Mouse (Mus musculus) megakaryocyte progenitor cell, adult 5-6 weeks (primary cell): Measurements from ENCODE around the gene Hist1h3f. TPM values are rescaled to one million over a fixed set of nuclear protein-coding genes. Genes with fewer than 3 reads are reported as not detected.
A peak's percentile ranks its signal among the peaks of the same experiment; 100 is the strongest.
"Not testable (repeated sequence)": the region's sequence is repeated elsewhere in the genome, so short reads cannot be mapped to it uniquely, and the experiment has no call there.

Source experiments
- ATAC-seq: replicated peaks from 2 replicates; pipeline ENCODE4 v1.8.0; 2016; ENCODE audit warnings: mild to moderate bottlenecking, moderate TSS enrichment, inconsistent platforms; ENCODE audit not compliant: poor library complexity
- total RNA-seq, 2 experiments: library from RNA; stranded (forward) in 1 of 2; stranded (reverse) in 1 of 2; fragments of 157-497, 149-512 nt in 1 of 2; fragments of 200-1000 nt in 1 of 2; gene quantifications; 2 replicates each; pipeline versions ENCODE4 v1.2.3 to v1.2.4; 2015 to 2017

Hist1h3f gene
- total RNA-seq, 2 experiments from 2014 or later = 44.7 to 176 TPM

DNA sequence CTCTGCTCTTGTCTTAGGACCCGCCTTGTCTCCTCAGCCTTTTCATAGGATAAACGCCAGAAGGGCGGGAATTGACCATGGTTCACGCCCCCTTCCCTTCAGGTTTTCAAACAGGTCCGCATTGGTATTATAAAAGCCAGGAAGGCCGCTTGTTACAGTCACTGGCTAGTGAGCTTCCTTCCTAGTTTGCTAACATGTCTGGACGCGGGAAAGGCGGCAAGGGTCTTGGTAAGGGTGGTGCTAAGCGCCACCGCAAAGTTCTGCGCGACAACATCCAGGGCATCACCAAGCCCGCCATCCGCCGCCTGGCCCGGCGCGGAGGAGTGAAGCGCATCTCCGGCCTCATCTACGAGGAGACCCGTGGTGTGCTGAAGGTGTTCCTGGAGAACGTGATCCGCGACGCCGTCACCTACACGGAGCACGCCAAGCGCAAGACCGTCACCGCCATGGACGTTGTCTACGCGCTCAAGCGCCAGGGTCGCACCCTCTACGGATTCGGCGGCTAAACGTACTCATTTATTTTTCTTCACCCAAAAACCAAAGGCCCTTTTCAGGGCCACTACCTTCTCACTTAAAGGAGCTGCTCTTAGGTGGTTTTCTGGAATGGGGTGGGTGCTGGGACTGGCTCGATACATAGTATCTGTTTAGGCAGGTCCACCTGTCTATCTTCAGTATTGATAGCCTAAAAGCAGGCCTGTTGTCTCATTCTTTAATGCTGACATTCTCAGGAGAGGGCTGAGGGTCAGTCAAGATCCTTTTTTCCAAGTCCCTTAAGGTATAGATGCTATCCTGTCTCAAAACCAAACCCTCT lies 37.8 kb downstream of the Hist1h3f start, which contains the start of gene Hist1h4d:
TSS of gene Hist1h4d (plus strand) at position 191 of the 811 bp plus-strand sequence.
- peak; percentile 69 for ATAC-seq

DNA sequence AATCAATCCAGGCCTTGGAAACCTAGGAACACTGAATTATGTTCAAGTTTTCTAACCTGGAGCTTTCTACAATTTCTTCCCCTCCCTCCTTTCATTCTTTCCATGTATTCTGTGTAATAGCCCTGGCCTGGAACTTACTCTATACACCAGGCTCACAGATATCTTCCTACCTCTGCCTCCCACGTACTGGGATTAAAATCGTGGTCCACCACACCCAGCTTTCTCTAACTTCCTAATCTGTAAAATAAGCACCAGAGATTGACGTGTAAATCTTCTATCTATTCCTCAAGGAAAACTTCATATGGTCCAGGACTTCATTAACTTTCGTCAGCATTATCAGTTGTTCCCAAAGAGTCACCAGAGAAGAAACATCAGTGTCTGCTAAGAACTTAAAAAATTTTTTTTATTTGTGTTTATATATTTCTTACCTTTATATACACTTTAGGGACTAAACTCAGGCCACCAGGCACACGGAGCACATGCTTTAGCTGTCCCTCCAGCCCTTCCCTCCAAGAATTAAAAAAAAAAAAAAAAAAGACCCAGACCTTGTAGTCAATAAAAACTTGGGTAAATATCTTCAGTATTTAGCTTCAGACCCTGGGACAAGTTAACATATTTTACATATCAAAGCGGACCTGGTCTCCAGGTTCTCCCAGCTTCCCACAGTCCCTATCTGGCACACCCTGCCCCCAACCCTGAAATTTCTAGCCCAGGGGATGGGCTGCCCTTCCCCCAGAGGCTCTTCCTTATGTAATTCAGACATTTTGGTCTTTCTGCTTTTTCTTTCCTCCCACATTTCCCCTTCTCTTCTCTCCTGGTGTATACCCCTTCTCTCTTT lies 38.6 kb downstream of the Hist1h3f start:
- peak; percentile 2 for ATAC-seq

DNA sequence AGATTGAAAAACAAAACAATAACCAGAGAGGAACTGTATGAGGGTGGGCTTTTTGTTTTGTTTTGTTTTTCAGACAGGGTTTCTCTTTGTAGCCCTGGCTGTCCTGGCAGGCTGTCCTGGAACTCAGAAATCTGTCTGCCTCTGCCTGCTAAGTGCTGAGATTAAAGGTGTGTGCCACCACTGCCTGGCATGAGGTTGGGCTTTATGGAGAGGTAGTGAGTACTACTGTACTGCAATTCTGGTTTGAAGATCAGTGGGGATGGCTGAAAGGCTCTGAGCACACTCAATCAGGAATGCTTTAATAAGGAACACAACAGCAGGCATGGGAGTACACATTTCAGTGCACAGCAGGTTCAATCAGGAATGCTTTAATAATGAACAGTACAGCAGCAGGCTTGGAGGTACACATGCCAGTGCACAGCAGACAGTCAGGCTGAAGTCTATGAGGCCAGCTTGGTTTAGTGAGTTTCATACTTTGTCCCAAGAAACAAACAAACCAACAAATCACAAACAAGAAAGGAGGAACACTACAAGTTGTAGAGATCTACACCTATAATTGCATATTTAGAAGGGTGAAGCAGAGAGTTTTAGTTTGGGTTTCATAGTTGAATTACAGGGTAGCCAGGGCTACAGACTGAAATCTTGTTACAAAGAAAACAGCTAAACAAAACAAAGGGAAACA lies 39.7 kb downstream of the Hist1h3f start:
- ATAC-seq = no peak

- ATAC-seq = no peak
Measured at GRCm38 (mm10) chr13:23584331-23584730, 40.5 kb downstream of the Hist1h3f start.

DNA sequence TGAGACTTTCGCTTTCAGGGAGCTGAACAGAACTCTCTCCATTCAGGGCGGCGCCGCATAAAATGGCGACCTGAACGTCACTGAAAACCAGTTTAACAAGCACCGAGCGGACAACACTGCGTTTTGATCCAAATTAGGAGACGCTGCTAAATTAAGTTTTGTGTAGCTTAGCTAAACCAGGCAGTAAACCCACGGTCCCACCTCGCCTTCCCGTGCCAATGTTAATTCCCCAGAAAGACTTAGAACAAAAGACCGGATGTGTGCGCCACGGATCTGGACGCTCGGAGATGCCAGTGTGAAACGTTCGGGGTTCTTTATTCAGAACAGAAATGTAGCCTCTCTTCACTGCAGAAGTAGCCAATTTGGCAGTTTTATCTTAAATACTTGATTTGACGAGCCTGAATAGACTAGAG lies 41.2 kb downstream of the Hist1h3f start:
- ATAC-seq = peak; percentile 17

DNA sequence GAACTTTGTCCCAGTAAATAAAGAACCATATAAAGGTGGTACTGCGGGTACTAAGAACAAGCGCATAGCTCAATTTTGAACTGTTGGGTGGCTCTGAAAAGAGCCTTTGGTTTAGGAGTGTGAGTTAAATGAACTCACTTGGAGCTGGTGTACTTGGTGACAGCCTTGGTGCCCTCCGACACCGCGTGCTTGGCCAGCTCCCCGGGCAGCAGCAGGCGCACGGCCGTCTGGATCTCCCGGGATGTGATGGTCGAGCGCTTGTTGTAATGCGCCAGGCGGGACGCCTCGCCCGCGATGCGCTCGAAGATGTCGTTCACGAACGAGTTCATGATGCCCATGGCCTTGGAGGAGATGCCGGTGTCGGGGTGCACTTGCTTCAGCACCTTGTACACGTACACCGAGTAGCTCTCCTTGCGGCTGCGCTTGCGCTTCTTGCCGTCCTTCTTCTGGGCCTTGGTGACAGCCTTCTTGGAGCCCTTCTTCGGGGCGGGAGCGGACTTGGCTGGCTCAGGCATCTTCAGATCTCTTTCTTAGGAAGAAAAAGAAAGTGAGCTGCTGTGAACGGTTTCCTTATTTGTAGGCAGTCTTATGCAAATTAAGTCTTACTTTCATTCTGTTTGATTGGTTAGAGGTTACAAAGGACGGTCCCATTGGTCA lies 41.7 kb downstream of the Hist1h3f start:
- peak; percentile 63 for ATAC-seq

DNA sequence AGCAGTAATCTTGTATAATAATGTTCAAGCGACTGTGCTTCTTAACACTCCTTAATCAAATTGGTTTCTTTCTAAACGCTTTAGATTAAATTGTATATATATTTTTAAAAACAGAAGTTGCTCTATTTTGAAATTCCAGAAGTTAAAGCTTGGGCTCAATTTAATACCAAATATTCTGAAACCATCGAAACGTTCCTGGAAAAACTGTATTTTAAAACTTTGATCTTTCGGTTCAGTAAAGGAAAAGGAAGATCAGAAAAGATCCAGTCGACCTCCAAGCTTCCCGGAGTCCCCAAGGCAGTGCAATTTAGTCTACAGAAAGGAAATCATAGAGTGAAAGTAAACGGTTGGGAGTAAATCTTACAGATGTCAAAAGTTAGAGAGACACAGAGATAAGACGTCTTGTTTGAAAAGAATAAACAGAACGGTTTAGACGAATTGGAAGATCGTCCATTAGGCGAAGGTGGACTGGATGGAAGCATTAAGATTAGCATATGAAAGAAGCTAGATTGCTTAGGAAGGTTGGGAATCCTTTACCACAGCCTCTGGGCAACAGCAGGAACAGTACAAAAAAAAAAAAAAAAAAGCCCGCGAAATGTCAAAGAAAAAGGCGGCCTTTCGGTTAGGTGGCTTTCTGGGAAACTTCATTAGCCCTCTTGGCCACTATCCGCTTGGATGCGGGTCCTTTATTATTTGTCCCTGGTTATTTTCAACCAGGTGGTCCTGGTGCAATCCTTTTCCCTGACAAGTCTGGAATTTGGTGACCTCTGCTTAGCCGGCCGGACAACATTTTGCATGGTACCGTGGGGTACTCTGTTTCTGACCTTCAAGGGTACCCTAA lies 42.5 kb downstream of the Hist1h3f start:
- ATAC-seq = no peak

- no peak for ATAC-seq
Measured at GRCm38 (mm10) chr13:23586940-23587225, 43.0 kb downstream of the Hist1h3f start.

GRCm38 (mm10) chr13:23591206-23591605 lies 47.4 kb downstream of the Hist1h3f start:
- no peak for ATAC-seq

DNA sequence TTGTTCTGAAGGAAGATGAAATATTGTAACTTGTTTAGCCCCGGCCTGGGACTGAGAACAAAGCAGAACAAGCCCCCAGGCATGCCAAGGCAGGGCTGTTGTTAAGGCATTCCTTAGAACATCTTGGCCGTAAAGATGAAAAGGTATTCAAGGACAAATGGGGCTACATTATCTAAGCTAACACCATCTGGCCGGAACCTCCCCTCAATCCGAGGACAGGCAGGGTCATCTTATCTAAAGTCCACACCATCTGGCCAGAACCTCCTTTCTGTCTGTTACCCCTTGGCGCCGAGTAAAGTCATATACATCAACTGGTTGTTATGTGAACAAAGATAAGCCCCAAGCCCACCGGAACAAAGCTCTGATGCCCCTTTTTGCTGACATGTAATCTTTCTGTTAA lies 48.0 kb downstream of the Hist1h3f start:
- ATAC-seq = not testable (repeated sequence)

DNA sequence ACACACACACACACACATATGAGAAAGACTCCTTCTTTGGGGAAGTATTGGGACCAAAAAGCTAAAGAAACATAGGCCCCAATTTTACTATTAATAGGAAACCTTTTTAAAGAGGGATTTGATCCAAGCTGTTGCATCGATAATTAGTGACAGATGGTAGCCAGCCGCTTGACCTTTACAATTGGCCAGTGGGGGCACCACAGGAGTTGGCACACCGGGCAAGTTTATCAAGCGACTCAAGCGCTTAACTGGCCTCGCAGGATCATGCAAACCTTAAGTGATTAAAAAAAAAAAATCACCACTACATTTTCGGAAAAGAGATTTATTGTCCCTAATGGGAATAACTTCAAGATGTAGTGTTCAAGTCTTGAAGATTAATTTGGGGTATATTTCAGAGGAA lies 48.8 kb downstream of the Hist1h3f start:
- ATAC-seq = no peak

DNA sequence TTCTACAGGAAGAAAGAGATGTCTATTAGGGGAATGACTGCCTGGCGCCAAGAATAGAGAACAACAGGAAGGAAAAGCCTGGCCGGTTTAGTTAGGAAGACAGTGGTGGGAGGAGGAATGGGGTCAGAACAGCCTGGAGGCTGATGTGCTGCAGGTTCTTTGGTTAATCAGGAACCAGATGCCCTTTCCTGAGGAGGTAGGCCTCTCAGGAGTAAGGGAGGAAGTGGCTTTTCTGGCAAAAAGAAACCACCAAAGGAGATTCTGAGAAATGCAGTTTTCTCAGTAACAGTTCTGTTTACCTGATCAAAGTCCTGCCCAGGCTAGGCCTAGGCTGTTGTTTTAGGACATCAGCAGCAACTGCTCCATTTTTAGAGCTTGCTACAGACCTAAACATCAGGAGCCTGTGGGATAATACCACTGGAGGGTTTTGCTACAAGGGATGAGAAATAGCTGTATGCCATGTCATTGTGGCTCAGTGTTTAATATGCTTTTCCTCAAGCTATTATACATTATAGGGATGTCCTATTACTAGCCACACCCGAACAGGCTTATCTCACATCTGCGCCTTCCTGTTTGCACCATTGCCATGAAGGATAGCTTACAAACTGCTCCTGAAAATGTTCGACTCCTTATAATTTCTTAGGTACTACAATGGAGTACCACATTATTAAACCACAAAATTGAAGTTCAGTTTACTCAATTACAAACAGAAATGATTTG lies 49.4 kb downstream of the Hist1h3f start:
- ATAC-seq = peak; percentile 38

Other genes with a start within 250 kb of the Hist1h3f start
Only the 30 nearest of the 34 such genes appear.
- 21.9 and 24.3 TPM in 2 replicates for gene Zfp322a, start 174.8 kb upstream of the Hist1h3f start, total RNA-seq (2015)
- gene Zfp322a, start 174.8 kb upstream of the Hist1h3f start, total RNA-seq (2017) = 39.4 and 75.5 TPM in 2 replicates
- gene Abt1, start 120.2 kb upstream of the Hist1h3f start, total RNA-seq (2015) = 7.1 and 7.4 TPM in 2 replicates
- gene Abt1, start 120.2 kb upstream of the Hist1h3f start, total RNA-seq (2017) = 9.5 and 11.0 TPM in 2 replicates
- gene Btn1a1, start 78.2 kb upstream of the Hist1h3f start, total RNA-seq (2015) = not detected in 2 replicates
- gene Btn1a1, start 78.2 kb upstream of the Hist1h3f start, total RNA-seq (2017) = not detected in 2 replicates
- gene Btn2a2, start 55.2 kb upstream of the Hist1h3f start, total RNA-seq (2015) = not detected in 2 replicates
- gene Btn2a2, start 55.2 kb upstream of the Hist1h3f start, total RNA-seq (2017) = 0.17 TPM in 1 of 2 replicates, not detected in the other
- gene Hist1h4h, start 13.0 kb upstream of the Hist1h3f start, total RNA-seq (2015) = 57.4 and 61.0 TPM in 2 replicates
- gene Hist1h4h, start 13.0 kb upstream of the Hist1h3f start, total RNA-seq (2017) = 855 and 1,026 TPM in 2 replicates
- 36.0 and 48.7 TPM in 2 replicates for gene Hist1h2af, start 10.1 kb upstream of the Hist1h3f start, total RNA-seq (2015)
- 1,885 and 2,197 TPM in 2 replicates for gene Hist1h2af, start 10.1 kb upstream of the Hist1h3f start, total RNA-seq (2017)
- gene Hist1h3g, start 8.6 kb upstream of the Hist1h3f start, total RNA-seq (2015) = 212 and 246 TPM in 2 replicates
- 210 and 363 TPM in 2 replicates for gene Hist1h3g, start 8.6 kb upstream of the Hist1h3f start, total RNA-seq (2017)
- gene Hist1h2bh, start 660 bp upstream of the Hist1h3f start, total RNA-seq (2015) = 32.4 and 33.2 TPM in 2 replicates
- gene Hist1h2bh, start 660 bp upstream of the Hist1h3f start, total RNA-seq (2017) = 120 and 144 TPM in 2 replicates
- 61.3 and 71.9 TPM in 2 replicates for gene Hist1h4f, start 7.6 kb downstream of the Hist1h3f start, total RNA-seq (2015)
- gene Hist1h4f, start 7.6 kb downstream of the Hist1h3f start, total RNA-seq (2017) = 1,789 and 2,180 TPM in 2 replicates
- 8.5 and 9.3 TPM in 2 replicates for gene Hist1h1d, start 9.2 kb downstream of the Hist1h3f start, total RNA-seq (2015)
- gene Hist1h1d, start 9.2 kb downstream of the Hist1h3f start, total RNA-seq (2017) = 112 TPM in 2 replicates
- gene Hist1h3e, start 18.3 kb downstream of the Hist1h3f start, total RNA-seq (2015) = 98.5 and 110 TPM in 2 replicates
- 286 and 398 TPM in 2 replicates for gene Hist1h3e, start 18.3 kb downstream of the Hist1h3f start, total RNA-seq (2017)
- 5.3 and 9.4 TPM in 2 replicates for gene Hist1h2ae, start 27.2 kb downstream of the Hist1h3f start, total RNA-seq (2015)
- gene Hist1h2ae, start 27.2 kb downstream of the Hist1h3f start, total RNA-seq (2017) = 249 and 287 TPM in 2 replicates
- 285 and 322 TPM in 2 replicates for gene Hist1h2bg, start 27.3 kb downstream of the Hist1h3f start, total RNA-seq (2015)
- gene Hist1h2bg, start 27.3 kb downstream of the Hist1h3f start, total RNA-seq (2017) = 1,174 and 1,244 TPM in 2 replicates
- 321 and 327 TPM in 2 replicates for gene Hist1h2bf, start 30.1 kb downstream of the Hist1h3f start, total RNA-seq (2015)
- 466 and 575 TPM in 2 replicates for gene Hist1h2bf, start 30.1 kb downstream of the Hist1h3f start, total RNA-seq (2017)
- gene Hist1h2ad, start 30.3 kb downstream of the Hist1h3f start, total RNA-seq (2015) = 1.9 and 3.4 TPM in 2 replicates
- gene Hist1h2ad, start 30.3 kb downstream of the Hist1h3f start, total RNA-seq (2017) = 229 and 1,060 TPM in 2 replicates
- gene Hist1h3d, start 31.7 kb downstream of the Hist1h3f start, total RNA-seq (2015) = 105 and 131 TPM in 2 replicates
- 118 and 137 TPM in 2 replicates for gene Hist1h3d, start 31.7 kb downstream of the Hist1h3f start, total RNA-seq (2017)
- 492 and 526 TPM in 2 replicates for gene Hist1h4d, start 37.5 kb downstream of the Hist1h3f start, total RNA-seq (2015)
- gene Hist1h4d, start 37.5 kb downstream of the Hist1h3f start, total RNA-seq (2017) = 951 and 1,054 TPM in 2 replicates
- 7.7 and 11.7 TPM in 2 replicates for gene Hist1h2be, start 77.1 kb downstream of the Hist1h3f start, total RNA-seq (2015)
- 85.8 and 90.5 TPM in 2 replicates for gene Hist1h2be, start 77.1 kb downstream of the Hist1h3f start, total RNA-seq (2017)
- gene Hist1h1e, start 78.5 kb downstream of the Hist1h3f start, total RNA-seq (2015) = 297 TPM in 2 replicates
- 260 and 272 TPM in 2 replicates for gene Hist1h1e, start 78.5 kb downstream of the Hist1h3f start, total RNA-seq (2017)
- 17.1 and 19.7 TPM in 2 replicates for gene Hist1h2ac, start 139.9 kb downstream of the Hist1h3f start, total RNA-seq (2015)
- gene Hist1h2ac, start 139.9 kb downstream of the Hist1h3f start, total RNA-seq (2017) = 101 and 110 TPM in 2 replicates
- 36.2 and 54.1 TPM in 2 replicates for gene Hist1h2bc, start 140.1 kb downstream of the Hist1h3f start, total RNA-seq (2015)
- gene Hist1h2bc, start 140.1 kb downstream of the Hist1h3f start, total RNA-seq (2017) = 196 and 235 TPM in 2 replicates
- gene Hist1h1t, start 151.8 kb downstream of the Hist1h3f start, total RNA-seq (2015) = not detected in 2 replicates
- 0.29 TPM in 1 of 2 replicates, not detected in the other for gene Hist1h1t, start 151.8 kb downstream of the Hist1h3f start, total RNA-seq (2017)
- 45.1 and 51.9 TPM in 2 replicates for gene Hist1h4c, start 154.4 kb downstream of the Hist1h3f start, total RNA-seq (2015)
- gene Hist1h4c, start 154.4 kb downstream of the Hist1h3f start, total RNA-seq (2017) = 238 and 311 TPM in 2 replicates
- gene Hfe, start 166.8 kb downstream of the Hist1h3f start, total RNA-seq (2015) = 15.9 and 16.6 TPM in 2 replicates
- gene Hfe, start 166.8 kb downstream of the Hist1h3f start, total RNA-seq (2017) = 6.0 and 8.7 TPM in 2 replicates
- gene Hist1h1c, start 194.8 kb downstream of the Hist1h3f start, total RNA-seq (2015) = 103 and 110 TPM in 2 replicates
- gene Hist1h1c, start 194.8 kb downstream of the Hist1h3f start, total RNA-seq (2017) = 686 and 791 TPM in 2 replicates
- 88.8 and 93.1 TPM in 2 replicates for gene Hist1h3c, start 201.6 kb downstream of the Hist1h3f start, total RNA-seq (2015)
- 555 and 756 TPM in 2 replicates for gene Hist1h3c, start 201.6 kb downstream of the Hist1h3f start, total RNA-seq (2017)
- 232 TPM in 2 replicates for gene Hist1h2bb, start 202.7 kb downstream of the Hist1h3f start, total RNA-seq (2015)
- 3,020 and 3,268 TPM in 2 replicates for gene Hist1h2bb, start 202.7 kb downstream of the Hist1h3f start, total RNA-seq (2017)
- 28.1 and 45.4 TPM in 2 replicates for gene Hist1h2ab, start 207.1 kb downstream of the Hist1h3f start, total RNA-seq (2015)
- 2,397 and 3,405 TPM in 2 replicates for gene Hist1h2ab, start 207.1 kb downstream of the Hist1h3f start, total RNA-seq (2017)
- 332 and 371 TPM in 2 replicates for gene Hist1h3b, start 208.2 kb downstream of the Hist1h3f start, total RNA-seq (2015)
- gene Hist1h3b, start 208.2 kb downstream of the Hist1h3f start, total RNA-seq (2017) = 579 and 647 TPM in 2 replicates
- 33.6 and 56.1 TPM in 2 replicates for gene Hist1h4b, start 213.0 kb downstream of the Hist1h3f start, total RNA-seq (2015)
- gene Hist1h4b, start 213.0 kb downstream of the Hist1h3f start, total RNA-seq (2017) = 548 and 759 TPM in 2 replicates